Mouse (Mus musculus): ENCODE data around the gene Mif.

Gene Mif

DNA sequence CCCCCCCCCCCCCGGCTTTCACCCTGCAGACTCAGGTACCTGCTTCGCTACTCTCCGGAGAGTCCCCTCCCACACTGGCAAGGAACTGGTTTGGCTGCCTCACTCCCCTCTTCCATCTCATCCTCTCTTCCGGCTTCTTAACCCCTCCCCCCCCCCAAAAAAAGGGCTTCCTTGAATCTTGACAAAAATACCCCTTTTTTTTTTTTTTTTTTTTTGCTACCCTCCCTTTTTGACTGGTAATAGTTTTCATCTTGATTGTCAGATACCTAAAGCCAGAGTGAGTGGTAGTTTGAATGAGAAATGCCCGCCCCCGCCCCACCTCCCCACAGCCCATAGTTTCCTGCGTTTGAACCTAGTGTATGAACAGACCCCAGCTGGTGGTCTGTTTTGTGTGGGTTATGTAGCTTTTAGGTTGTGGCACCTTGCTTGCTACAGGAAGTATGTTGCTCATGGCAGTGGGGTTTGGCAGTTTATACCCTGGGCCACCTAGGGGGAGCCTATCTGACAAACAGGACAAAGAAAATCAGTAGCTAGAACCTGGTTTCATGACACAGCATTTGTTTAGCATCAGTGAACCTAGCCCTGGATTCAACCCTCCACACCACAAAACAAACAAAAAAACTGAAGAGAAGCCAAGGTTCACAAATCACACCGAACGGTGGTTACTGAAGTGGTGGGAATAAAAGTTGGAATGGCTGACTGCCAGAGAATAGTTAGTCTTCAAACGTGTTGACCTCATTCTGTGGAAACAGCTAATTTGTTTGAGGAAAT lies 24.1 kb downstream of the Mif start:
- peak; percentile 47 for DNase-seq (ENCODE audit: low spot score)

GRCm38 (mm10) chr10:75835307-75835706 lies 24.7 kb downstream of the Mif start:
- DNase-seq (ENCODE audit: low spot score), result peak; percentile 75

- DNase-seq (ENCODE audit: low spot score), result no peak
Observed at GRCm38 (mm10) chr10:75834721-75835120, 25.3 kb downstream of the Mif start.

GRCm38 (mm10) chr10:75834250-75834649 lies 25.8 kb downstream of the Mif start:
- peak; percentile 86 for DNase-seq (ENCODE audit: low spot score)

GRCm38 (mm10) chr10:75833456-75834080 lies 26.5 kb downstream of the Mif start:
- no peak for DNase-seq (ENCODE audit: low spot score)

DNA sequence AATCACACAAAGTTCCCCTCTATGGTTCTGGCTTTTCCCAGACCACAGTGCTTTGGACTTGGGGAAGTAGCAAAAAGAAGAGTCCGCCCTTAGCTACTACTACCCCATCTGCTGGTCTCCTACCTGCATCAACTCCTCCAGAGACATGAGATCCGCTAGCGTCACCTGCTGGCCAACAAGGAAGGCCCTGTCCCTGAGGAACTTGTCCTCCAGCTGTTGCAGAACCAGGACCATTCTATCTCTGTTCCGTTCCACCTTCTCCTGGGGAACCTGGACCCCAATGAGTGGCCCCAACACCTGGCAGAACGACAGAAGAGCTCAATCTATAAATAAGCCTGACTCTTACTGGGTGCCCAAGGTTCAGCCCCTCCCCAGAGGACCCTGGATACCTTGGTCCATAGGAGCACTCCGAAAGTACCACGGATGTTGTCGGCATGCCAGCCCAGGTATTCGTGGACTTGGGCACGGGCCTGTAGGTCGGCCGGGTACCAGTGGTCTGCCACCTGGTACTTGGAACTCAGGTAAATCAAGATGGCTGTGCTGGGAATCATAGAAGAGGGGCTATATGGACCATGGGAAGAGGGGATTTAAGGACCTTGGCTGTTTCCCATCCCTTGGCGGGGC lies 27.7 kb downstream of the Mif start:
- DNase-seq (ENCODE audit: low spot score), result peak; percentile 82

- DNase-seq (ENCODE audit: low spot score), result no peak
Observed at GRCm38 (mm10) chr10:75830275-75830670, 29.8 kb downstream of the Mif start.

DNA sequence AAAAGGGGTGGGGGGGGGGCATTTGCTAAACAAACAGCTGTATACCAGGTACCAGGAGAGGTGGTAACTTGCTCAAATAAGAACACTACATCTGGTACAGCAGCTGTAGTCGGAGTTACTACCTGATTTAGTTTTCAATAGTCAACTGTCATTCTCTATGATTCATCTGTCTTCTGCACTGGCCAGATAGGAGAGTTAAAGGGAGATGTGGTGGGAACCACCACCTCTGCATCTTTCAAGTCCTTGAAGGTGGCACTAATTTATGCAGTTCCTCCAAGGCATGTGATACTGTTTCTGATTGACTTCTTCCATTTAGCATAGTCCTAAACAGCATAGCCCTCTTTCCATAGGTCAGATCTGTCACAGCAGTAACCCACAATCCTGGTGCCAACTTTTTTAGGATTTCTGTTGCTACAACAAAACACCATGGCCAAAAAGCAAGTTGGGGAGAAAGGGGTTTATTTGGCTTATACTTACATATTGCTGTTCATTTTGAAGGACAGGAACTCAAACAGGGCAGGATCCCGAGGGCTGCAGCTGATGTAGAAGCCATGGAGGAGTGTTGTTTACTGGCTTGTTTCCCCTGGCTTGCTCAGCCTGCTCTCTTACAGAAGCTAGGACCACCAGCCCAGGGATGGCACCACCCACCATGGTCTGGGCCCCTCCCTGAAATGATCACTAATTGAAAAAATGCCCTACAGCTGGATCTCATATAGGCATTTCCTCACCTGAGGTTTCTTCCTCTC lies 30.3 kb downstream of the Mif start:
- DNase-seq (ENCODE audit: low spot score), result no peak

DNA sequence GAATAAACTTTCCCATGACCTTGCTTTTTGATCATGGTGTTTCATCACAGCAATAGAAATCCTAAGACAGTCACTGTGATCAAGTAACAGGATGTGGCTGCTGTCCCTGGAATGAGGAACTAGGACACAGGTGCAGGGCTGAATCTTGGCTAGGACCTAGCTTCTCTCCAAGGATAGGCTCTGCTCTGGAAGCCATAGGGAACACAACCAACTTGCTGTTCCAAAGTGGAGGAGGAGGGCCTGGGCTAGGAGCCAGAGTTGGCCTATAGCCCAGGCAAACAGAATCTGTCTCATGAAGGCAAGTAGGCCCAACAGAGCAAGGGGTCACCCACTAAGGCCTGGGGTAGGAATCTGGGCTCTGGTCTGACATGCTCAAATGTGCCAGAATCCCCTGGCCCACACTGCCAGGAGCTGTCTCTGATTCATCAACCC lies 31.5 kb downstream of the Mif start:
- DNase-seq (ENCODE audit: low spot score), result peak; percentile 34

- DNase-seq (ENCODE audit: low spot score), result peak; percentile 48
Observed at GRCm38 (mm10) chr10:75827668-75828360, 32.2 kb downstream of the Mif start.

DNA sequence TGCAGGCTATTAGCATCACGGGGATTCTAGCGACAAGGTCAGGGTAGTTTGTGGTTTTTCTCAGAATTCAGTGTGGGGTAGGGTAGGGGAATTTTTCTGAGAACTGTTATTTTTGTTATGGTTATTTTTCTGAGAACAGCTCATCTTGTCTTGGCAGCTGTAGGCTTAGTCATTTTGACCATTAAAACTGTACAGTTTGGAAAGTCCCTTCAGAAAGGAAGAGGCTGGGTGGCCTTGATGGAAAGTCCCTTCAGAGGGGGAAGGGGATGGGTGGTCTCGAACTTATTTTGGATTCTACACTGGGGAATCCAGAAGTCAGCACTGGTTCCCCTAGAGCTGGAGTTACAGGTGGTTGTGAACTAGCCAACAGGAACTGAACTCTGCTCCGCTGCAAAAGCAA lies 35.5 kb downstream of the Mif start:
- no peak for DNase-seq (ENCODE audit: low spot score)

- DNase-seq (ENCODE audit: low spot score), result no peak
Observed at GRCm38 (mm10) chr10:75823782-75824181, 36.3 kb downstream of the Mif start.

DNA sequence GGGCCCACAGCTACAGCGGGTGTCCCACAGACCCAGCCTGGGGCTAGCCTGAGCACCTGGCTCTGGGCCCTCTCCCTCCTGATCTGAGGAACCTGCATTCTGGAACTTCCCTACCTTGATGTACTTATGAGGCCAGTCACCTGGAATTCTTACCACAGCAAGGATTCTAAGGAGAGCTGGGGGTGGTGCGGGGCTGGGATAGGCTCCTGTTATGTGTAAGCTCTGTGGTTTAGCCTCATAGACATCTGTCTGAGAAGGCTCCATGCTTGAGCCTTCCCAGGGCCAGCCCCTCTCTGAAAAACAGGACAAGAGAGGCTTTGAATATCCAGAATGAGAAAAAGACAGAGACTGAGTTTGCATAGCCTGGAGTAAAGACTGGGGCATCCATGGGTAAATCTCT lies 37.6 kb downstream of the Mif start, which contains the start of gene Gstt4:
Gstt4 (minus strand) TSS at position 101 of the 400 bp plus-strand sequence.
- no peak for DNase-seq (ENCODE audit: low spot score)

- no peak for DNase-seq (ENCODE audit: low spot score)
Observed at GRCm38 (mm10) chr10:75819882-75820281, 40.2 kb downstream of the Mif start.

GRCm38 (mm10) chr10:75818641-75819040 lies 41.4 kb downstream of the Mif start:
- no peak for DNase-seq (ENCODE audit: low spot score)
